Mouse (Mus musculus): ENCODE measurements around the gene Ggct.
"Not testable (repeated sequence)": the region's sequence is repeated elsewhere in the genome, so short reads cannot be mapped to it uniquely, and the experiment has no call there.

Ggct gene

DNA sequence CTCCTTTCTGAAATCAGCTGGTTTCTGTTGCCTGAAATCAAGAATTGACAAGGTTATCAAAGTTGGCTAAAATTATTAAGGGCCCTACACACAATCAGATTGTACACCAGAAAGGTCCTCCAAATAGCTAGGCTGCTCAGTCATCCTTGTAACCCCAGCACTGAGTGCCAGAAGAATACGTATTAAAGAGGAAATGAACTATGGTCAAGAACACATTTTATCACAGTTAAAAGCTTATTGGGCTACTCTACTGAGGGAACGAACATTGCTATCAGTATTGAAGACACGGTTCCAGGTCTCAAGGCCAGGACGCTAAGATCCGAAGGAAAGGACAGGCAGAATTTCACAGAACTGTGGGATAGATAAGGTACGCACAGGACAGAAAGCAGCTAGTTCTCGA is 609 bp downstream of the Ggct start:
- no peak for DNase-seq

DNA sequence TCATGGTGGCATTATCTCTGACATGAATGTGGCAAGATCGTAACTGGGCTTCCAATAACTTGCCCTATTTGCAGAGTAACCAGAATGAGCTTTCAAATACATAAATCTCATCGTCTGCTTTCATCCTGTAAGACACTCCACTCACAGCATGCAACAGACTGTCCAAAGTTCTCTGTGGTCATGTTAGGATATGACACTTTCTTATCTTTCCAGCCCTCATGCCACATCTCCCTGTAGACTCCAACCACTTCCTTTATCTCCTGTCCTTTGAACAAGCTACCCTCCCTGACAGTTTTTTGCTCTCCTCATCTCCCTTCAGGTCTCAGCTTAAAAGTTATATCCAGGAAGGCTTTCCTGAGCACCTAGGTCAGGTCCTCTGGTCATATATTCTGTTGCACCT is 1.6 kb downstream of the Ggct start:
- no peak for DNase-seq

DNA sequence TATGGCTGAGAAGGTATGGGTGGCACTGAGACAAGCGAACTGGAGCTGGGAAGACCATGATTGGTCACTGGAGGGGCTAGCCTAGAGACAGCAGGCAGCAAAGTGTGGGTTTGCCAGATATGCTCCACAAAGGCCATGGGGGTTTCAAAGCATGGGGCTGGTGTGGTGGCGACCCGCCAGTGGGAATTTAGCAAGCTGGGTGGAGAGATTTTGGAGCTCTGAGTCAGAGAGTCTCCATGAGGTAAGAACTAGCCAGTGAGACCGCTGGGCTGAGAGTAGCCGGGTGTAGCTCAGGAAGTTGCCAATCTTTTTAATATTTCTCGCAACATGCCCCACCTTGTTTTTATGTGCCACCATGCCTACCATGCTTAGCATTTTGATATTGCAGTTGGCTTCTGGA is 4.6 kb downstream of the Ggct start:
- no peak for DNase-seq

DNA sequence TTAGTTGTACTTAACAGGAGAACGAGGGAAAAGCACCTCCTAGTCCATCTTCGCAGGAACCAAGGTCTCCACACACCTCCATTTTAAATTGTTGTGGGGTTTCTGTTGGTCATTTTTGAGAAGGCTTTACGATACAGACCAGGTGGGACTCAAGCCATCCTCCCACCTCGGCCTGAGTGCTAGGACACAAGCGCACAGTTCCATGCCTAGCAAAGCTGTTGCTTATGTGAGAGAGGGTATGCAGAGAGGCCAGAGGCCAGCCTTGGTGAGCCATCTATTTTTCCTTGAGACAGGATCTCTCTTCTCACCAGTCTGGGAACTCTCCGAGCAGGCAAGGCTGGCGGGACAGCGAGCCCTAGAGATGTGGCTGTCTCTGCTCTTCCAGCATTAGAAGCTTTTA is 8.7 kb downstream of the Ggct start:
- DNase-seq: no peak

DNA sequence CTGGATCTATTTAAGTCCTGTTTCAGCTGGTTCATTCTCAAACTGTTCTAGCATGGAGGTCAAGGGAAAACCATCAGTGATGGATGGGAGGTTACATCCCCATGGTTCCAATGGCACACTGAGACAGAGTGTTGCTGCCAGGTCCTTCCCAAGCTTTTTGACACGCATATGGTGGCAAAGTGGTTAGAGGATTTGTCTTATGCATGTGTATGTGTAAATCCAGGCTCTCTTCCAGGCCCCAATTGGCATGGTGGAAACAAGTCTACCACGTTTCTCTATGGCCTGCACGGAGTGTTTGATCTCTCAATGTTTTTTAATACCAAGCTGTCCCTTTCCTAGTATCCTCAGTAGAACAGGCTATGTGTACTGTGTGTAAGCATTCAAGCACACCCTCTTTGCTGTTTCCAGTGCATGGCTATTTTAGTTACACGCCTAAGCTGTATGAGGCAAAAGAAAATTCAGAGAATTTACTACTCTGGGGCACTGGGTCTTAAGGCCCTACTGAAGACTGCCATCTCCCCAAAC is 9.2 kb downstream of the Ggct start:
- no peak for DNase-seq

DNA sequence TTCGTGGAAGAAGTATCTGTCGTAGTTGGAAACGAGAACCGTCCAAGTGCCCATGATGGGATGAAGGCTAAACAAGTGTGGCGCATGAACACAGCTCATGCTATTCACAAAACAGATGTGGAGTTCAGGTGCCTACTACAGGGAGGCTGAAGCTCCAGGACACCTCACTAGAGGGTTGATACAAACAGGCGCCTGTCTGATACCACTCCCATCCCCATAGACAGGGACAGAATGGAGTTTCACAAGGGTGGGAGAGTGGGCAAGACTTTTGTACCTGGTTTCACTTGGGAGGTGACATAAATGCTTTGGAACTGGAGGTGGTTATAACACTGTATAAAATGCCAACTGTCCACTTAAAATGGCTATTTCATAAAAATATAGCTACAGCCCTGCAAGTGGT is 13.3 kb downstream of the Ggct start:
- DNase-seq: no peak

DNA sequence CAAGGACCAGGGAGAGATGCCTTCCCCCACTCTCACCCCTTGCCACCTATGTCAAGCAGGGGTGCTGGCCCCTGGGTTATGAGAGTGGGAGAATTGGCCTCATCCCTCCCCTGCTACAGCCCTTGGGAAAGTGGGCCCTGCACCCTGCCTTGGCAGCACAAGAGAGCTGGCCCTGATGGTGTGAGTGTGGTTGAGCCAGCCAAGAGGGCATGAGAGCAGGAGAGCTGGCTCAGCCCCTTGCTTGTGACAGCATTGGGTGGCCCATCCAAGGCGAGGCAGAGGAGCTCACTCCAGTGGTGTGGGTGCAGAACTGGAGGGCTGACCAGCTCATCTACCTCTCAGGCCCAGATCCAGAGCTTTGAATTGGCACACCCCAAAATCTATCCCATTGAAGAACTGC is 17.1 kb downstream of the Ggct start:
- DNase-seq: no peak

DNA sequence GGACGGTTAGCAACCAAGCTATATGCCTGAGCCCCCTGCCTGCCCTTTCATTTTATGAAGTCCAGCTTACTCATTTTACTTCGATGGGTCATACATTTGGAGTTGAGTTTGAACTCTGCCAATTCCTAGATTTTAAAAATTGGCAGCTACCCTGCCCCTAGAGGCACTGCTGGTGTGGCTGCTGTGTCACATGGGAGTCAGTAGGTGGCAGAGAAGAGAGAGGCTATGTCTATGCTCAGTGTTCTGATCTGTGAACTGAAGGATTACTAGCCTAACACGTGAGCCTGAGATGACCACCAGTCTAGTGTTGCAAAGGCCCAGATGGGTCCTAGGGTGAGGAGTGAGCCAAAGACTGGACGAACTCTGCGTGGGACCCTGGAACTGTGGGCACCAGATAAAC is 18.2 kb downstream of the Ggct start:
- peak; percentile 42 for DNase-seq

DNA sequence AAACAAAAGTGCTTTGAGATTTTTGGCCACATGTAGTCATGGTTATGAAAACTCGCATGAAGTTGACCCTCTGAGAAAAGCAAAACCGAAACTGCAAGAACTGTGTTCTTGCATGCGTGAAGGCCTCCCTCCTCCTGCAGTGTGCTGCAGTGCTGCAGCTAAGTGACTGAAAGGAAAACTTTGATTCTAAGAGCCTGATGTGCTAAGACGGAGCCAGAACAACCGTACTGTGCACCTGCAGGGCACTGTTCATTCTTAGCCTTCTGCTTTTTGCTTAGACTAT is 19.9 kb downstream of the Ggct start:
- DNase-seq: peak; percentile 51

DNA sequence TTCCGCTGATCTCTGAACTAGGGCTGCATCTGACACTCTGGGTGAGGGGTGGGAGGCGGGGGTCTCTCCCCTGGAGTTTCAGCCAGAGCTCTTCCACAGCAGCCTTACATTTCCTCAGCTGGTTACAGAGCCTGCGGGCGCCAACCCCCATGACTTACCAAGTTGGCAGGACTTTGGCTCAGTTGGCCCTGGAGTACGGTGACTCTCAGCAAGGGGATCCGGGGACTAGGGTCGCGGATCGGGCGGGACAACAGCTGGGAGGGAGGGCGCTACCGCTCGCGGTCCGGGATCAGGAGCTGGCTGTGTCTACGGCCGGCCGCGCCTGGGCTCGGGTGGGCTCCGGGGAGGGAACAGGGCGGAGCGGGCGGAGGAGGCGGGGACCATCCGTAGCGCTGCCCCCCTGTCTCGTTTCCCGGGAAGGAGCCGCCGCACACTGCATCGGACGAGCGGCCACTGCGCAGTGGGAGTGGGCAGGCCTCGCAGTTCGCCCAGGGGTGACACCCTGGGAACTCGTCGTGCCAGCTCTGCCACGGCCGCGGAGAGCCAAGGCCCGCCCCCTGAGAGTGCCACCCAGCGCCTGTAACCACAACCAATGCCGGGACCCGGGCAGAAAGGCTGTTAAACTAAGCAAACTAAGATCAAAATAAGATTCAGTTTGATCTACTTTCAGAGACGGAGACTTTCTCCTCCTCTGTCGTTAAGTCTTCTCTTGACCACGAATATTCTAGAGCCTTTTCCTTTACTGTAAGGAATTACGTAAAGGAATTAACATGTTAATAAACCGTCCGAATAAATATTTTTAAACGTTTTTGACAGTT is 20.4 kb downstream of the Ggct start, which contains the start of gene Nod1:
Gene Nod1, minus strand, starts transcription at position 502 of the 818 bp plus-strand sequence.
- peak; percentile 82 for DNase-seq

DNA sequence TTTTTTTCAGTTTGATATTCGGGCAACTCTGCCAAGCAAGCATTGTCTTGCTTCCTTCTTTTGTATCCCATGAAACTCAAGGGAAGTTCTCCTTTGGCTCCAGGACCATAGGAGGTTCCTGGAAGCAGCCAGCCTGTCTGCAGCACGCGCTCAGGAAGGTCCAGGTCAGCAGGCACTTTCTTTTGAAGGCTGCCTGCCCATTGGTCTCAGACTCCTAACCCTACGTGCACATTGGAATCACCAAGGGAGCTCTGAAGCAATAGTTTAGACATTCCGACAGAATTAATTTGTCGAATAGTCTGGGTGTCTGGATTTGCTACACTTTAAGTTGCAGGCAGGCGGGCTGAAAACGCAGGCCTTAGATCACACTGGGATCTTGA is 21.0 kb downstream of the Ggct start:
- DNase-seq: peak; percentile 15

DNA sequence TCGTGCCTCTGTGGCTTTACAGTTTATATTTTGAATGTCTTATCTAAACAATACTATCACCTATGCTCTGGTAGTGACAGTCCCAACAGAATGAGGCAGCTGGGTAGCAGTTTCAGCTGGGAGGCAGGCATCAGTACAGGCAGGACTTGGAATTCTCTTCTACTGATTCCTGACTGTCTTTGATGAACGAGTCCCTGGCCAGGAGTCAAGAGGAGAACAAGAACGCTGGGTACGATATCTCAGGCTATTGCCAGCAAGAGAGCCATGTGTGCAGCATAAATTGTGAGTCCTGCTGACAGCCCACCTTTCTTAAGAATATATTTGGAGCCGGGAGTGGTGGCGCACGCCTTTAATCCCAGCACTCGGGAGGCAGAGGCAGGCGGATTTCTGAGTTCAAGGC is 22.2 kb downstream of the Ggct start:
- DNase-seq: no peak

DNA sequence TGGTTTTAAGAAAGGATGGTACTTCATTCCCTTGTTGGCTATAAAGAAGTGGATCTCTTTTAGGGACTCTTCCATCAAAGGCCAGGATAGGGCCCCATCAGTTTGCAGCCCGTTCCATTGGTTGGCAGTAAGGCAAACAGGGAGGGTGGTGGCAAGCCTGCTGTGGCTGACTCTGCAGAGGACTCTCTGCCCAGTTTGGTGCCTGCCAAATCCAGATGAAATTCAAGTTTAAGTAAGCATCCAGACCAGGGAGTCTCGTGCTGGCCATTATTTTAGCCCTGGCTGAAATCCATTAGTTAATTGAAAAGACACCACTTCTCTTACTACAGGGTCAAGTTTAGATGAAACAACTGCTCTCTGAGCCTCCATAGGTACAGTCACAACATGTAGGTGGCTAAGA is 22.9 kb downstream of the Ggct start:
- no peak for DNase-seq

DNA sequence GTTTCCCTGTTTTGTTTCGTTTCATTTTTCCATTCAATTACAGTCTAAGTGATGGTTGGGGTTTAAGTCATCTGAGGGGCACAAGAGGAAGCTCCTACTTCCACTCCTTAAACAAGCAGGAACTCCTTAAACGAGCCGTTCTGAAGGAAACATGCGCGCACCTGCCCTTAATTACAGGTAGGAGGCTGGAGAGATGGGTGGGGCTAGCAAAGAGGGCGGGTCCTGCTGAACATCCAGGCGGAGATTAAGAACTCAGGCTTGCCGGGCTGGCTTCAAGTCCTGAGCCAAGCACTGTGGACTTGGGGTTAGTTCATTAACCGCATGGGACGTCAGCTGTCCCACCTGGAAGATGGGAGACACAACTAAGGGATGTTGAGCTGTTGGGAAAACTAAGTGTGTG is 25.2 kb downstream of the Ggct start:
- no peak for DNase-seq

DNA sequence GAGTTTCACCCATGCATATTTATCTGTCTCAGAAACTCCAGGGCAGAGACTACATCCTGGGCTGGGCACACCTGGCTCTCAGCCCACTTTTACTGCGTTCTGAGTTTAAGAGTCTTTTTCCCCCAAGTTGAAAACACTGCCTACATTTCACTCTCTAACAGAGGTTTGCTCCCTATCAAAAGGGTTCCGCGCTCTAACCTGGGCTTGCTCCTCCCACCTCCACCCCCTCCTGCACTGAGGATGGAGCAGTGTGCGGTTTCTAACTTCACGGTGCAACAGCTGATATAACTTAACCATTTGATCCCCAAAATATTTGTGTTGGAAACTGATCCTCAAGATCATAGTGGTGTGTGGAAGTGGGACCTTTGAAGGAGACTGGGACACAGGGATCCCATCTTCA is 27.5 kb downstream of the Ggct start:
- no peak for DNase-seq

DNA sequence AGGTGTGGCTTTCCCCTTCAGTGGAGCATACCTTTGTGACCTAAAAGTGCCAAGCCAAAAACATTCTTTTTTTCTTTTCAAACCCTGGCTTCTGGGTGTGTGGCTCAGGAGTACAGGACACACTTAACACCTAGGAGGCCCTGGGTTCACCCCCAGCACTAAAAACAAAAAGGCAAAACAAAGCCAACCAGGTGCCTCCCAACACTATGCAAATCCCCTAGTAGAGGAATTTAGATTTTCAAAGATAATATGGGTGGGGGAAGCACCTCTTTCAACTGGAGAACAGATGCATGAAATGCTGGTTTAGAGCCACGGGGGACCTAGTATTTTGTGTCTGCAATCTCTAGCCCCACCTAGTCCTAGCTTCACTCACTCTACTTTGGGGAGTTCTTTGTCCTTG is 28.0 kb downstream of the Ggct start:
- no peak for DNase-seq

DNA sequence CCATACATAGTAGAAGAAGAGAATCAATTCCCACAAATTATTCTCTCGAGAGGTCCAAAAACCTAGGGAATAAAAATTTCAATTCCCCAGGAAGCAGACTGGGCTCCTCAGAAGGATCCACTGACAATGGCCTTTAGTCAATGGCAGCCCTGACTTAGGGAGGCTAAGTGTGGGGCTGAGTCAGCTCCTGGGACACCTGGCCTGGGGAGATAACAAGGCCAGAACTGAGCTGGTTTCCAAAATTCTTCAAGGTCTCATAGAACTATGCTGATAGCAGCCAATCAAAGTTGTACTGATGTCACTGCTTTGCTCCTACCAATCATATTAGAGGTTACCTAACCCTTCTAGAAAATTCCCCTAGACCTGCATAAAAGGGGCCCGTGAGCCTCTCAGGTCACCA is 29.2 kb downstream of the Ggct start:
- no peak for DNase-seq

DNA sequence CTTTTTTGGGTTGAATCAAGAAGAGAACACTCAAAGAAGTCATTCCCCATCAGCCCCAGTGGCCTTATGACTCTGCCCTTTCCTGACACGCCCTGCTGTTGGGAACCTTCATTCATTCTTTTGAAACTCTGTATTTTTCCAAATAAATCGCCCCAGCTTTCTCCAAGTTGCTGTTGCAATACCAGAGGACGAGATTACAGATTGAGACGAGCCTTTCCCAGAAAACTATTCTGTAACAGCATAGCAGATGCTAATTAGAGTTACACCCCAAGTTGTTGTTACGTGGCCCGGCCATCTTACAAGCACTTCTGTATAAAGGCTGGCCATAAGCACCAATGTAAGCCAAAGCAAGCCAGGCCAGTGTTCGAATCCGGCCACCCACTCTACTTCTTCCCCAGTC is 35.1 kb downstream of the Ggct start:
- no peak for DNase-seq

DNA sequence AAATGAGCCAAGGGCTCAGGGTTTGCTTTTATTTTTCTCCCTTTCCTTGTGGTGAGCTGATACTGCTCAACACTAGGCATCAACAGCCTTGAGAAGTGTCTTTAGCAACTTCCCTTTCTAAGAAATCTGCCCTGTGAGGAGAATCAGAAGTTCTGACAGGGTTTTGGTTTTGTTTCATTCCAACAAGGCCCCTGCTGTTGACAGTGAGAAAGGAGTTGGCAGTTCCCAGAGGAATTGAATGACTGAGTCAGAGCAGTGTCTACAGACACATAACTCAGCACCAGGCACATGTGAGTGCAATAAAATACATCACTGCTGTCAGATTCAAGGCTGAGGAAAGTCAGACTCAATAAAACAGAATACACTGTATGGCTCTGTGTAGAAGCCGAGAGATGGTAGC is 36.3 kb downstream of the Ggct start:
- no peak for DNase-seq

DNA sequence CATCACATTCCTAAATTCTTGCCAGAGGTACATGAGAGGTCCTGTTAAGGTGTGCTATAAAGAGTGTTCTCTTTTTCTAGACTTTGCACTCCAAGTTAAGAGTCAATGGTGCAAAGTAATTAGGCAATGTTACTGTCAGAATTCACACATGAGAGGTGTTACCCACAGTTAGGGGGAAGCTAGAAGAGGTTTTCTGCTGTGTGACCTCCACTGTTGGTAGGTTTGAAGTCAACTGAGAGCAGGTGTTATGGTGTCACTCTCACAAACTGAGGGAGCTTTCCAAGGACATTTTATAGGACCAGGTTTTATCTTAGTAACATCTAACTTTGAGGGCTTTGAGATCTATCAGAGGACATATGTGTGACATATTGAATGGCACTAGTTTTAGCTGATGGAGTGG is 36.8 kb downstream of the Ggct start:
- DNase-seq: no peak

DNA sequence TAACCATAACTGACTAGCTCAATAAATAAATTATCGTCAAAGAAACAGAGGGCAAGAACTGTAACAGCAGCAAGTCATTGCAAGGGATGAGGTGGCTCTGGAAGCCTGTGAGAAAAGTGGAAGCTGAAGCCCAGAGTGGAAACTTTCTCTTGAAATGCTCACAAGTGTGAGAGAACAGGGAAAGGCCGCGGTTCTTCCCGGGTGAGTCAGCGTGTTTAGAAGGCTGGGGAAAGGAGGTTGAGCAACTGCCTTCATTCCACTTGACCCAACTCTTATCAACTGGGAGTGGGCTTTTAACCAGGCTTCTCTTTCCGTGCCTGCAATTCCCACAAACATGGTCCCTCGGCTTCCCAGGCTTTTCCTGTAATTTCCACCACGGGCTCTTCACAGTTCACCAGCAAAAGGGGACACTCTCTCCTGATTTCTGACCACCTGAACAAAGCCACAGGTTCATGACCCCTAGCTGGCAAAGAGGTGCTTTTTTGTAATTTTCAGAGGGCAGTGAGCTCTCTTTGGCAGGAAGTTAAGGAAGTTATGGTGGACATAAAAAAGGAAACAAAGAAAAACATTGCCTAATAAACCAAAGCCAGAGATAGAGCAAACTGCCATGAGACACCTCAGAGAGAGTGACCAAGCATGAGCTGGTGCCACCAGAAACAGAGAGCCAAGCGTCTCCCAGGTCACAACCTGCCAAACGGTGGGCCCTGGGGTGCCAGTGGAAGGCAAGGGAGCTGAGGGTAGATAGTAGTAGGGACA is 37.9 kb downstream of the Ggct start:
- DNase-seq: no peak

DNA sequence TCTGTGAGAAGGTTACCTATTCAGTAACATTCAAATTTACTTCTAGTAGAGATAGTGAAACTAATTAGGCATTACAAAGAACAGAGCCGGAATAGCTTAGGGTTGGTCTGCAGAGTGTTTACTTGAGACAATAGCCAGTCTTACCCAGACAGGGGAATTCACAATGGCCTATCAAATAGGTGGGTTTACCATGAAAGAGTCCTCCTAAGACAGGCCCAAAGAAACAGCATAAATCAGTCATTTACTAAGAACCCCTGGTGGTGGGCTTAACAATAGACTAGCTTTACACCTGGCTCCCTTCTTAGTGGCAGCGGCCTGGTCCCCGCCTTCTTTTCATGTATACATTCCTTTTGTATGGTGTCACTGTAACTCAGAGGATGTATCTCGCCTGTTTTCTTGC is 39.4 kb downstream of the Ggct start:
- DNase-seq: not testable (repeated sequence)

DNA sequence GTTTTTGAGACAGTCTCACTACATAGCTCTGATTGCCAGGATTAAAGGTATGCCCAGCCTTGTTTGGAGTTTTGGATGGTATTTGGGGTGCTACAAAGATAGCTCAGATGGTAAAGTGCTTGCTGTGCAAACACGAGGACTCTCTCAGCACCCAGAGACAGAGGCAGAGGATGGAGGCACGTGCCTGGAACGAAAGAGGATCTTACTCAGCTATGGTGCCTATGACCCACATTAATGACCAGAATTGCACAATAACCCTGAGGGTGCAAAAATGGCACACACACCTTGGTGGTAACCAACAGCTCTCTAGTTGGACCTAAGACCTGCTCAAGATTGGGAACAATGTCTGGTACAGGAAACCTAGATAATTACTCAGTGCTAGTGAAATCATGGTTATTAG is 40.2 kb downstream of the Ggct start:
- no peak for DNase-seq

DNA sequence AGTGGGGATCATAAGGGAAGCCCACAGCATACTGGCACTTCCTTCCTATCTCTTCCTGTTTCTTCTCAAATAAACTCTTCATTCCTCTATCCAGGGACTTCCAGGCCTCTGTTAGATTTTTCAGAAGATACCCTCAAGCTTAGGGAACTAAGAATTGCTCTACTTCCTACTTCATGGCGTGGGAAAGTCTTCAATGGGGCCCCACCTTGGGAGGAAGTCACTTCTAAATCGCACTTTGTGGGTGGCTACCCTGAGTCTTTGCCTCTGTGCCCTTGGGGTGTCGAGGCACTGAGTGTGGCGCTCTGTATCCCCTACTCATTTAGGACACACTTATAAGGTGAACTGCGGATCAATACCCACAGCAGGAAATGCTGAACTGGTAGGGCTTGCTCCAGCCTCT is 44.1 kb downstream of the Ggct start:
- DNase-seq: no peak

All from retina, postnatal 1 day (tissue).